Mouse (Mus musculus): ENCODE data around the gene Ano8.

DNA sequence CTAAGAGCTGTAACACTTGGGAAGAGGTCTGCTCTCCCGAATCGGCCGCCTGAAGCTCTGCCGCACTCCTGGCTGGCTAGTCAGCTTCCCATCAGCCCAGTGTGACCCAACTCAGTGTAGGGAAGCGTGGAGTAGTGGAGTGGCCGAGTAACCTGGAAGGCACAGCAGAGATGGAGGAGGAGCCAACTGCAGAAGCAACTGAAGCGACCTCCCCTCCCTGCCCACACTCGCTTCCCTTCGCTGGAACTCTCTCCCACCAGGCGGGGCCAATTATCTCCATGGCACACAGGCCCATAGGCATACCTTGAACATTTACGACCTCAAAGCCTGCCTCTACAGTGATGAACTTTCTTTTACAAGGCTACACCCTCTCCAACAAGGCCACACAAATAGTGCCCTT lies 34.0 kb downstream of the Ano8 start:
- TF ChIP-seq POLR2A (IDR thresholded peaks at IDR 0.05; ENCODE audit: borderline replicate concordance, low read depth, low read length) (no peak), CTCF (IDR thresholded peaks at IDR 0.05; ENCODE audit: low read depth, low read length) (no peak)
